Mouse (Mus musculus): ENCODE measurements around the gene Samd5.

DNA sequence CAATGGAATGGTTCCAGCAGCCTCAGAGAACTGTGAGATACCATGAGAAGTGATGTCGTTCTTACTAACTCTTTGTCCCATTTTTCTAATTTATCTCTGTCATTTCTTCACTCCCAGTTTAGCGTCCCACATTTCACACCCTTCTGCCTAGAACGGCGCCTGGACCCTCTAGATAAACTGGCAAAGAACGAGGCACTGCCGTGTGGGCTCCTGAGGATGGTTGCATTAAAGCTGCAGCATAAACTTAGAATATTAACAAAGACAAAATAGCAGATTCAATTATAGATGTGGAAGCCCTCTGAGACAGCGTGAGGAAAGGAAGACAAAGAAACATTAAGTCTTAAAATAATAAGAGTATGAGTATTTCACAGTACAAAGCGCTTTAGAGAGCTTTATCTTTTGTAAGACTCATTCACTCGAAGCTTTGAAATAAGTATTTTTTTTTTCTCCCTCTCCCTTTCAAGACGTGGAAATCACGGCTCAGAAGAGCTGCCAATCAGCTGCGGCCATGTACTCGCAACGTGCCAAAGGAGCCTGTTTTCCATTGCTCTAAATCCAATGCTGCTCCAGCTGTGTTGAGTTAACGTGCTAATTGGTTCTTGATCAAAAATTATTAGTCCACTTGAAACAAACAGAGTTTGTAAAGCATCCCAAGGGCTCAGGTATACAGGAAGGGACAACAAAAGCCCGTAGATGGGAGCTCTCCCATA, 19.1 kb upstream of the Samd5 start:
- TF ChIP-seq CTCF (IDR thresholded peaks at IDR 0.05; ENCODE audit: borderline replicate concordance, insufficient read depth, low read depth, low read length): no peak
- TF ChIP-seq POLR2A (IDR thresholded peaks at IDR 0.05; ENCODE audit: borderline replicate concordance, insufficient read depth, low read length): no peak
